Mouse (Mus musculus): ENCODE measurements around the gene Rab11fip4.

Rab11fip4 gene

GRCm38 (mm10) chr11:79714743-79715110 lies 123.7 kb downstream of the Rab11fip4 start:
- no peak for DNase-seq

DNA sequence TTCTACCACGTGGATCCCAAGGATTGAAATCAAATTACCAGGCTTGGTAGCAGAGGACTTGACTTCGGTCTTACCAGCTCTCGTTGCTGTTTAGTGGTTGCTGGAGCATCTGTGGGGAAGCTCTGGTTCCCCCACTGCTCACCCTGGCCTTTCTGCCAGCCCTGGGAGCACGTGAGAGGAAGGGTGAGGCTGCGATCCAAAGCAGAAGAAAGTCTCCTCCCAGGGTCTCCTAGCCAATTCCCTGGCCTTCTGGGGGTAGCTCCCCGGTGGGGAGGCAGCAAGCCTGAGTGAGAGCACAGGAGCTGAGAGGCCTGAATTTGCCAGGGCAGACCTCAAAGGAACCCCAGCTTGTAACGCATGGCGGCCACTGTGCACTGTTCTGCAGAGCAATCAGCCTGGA lies 124.3 kb downstream of the Rab11fip4 start:
- no peak for DNase-seq

- DNase-seq = no peak
These were observed 124.9 kb downstream of the Rab11fip4 start for GRCm38 (mm10) chr11:79715733-79716452.

- DNase-seq = no peak
These were observed 125.4 kb downstream of the Rab11fip4 start for GRCm38 (mm10) chr11:79716453-79716749.

- no peak for DNase-seq
These were observed 126.3 kb downstream of the Rab11fip4 start for GRCm38 (mm10) chr11:79717271-79717670.

GRCm38 (mm10) chr11:79717801-79718200 lies 126.8 kb downstream of the Rab11fip4 start:
- no peak for DNase-seq

- no peak for DNase-seq
These were observed 127.2 kb downstream of the Rab11fip4 start for GRCm38 (mm10) chr11:79718202-79718601.

- no peak for DNase-seq
These were observed 127.9 kb downstream of the Rab11fip4 start for GRCm38 (mm10) chr11:79718829-79719346.

GRCm38 (mm10) chr11:79720737-79721136 lies 129.7 kb downstream of the Rab11fip4 start:
- no peak for DNase-seq

GRCm38 (mm10) chr11:79722811-79723210 lies 131.8 kb downstream of the Rab11fip4 start:
- no peak for DNase-seq

DNA sequence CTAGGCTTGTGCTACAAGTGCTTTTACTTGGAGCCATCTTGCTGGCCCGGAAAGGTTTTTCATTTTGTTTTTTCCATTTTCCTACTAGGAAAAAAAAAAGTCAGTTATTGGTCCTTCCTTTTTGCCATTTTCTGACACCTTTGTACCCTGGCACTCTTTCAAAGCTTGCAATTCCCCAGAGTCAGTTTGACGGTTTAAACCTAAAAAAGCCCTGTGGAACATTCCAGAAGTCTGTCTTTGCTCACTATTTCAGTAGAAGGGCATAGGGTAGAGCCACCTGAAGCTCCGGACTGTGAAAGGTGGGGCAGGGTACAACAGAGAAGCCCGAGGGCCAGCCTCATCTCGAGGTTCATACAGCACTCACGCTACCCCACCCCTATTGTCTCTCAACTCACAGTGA lies 134.0 kb downstream of the Rab11fip4 start:
- DNase-seq = no peak

DNA sequence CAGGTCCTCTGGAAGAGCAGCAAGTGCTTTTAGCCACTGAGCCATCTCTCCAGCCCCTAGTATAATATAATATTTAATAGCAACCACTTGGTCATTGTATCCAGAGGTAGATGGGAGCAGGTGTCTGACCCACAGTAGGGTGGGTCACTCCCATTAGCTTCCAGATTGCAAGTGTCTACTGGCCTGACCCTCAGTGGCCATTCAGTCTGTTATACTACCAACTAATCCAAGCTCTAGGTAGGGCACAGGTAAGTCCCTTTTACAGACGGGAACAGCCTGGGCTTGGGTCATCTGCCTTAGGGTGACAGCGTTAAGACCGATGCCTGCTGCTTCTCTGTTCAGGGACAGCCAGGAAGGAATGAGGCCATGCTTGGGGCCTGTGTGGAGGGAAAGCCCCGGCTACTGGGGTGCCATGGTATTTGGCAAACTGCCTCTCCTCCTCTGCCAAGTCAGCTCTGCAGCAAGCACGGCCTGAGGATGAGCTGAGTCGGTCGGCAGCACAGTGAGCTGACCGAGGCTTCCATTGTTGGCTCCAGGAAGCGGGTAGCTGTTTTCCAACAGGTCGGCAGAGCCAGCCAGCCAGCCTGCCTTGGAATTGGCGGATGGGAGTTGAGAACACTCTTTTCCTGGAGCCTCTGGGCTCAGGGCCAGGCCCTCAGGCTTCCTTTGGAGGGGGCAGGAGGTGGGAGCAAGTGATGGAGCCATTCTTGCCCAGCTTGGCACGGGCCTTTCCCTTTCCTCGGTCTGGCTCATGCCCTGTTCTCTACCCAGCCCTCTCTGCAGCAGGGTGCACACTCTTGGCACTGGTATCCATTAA lies 138.4 kb downstream of the Rab11fip4 start:
- peak; percentile 47 for DNase-seq

DNA sequence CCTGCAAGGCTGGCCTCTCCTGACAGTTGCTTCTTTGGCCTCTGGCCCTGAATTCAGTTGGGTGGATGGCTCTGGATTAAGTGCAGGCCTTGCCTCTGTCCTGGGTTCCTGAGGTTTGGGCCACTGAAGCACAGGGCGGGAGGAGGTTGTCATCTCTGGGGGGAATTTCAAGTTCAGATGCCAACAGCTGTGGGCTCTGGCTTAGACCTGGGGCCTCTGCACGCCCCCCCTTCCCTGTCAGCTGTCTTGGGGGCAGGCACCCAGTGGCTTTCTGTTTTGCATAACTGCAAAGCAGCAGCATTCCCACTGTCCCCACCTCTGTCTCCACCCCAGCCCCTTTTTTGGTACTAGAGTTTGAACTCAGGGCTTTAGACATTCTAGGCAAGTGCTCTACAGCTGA lies 139.4 kb downstream of the Rab11fip4 start:
- no peak for DNase-seq

- no peak for DNase-seq
These were observed 140.5 kb downstream of the Rab11fip4 start for GRCm38 (mm10) chr11:79731476-79731875.

DNA sequence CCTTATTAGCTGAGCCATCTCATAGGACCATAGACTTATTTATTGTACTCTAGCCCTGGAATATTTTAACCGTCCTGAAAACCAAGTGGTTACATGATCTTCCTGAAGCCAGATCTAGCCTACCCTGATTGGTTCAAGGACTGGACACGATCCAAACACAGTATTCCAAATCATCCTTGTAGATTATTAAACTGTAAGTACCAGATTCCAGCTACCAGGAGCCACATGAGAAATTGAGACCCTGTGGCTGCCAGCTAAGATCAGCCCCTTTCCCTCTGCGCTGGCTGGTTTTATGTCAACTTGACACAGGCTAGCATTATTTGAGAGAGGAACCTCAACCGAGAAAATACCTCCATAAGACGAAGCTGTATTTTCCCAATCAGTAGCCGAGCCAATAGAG lies 142.0 kb downstream of the Rab11fip4 start:
- no peak for DNase-seq

DNA sequence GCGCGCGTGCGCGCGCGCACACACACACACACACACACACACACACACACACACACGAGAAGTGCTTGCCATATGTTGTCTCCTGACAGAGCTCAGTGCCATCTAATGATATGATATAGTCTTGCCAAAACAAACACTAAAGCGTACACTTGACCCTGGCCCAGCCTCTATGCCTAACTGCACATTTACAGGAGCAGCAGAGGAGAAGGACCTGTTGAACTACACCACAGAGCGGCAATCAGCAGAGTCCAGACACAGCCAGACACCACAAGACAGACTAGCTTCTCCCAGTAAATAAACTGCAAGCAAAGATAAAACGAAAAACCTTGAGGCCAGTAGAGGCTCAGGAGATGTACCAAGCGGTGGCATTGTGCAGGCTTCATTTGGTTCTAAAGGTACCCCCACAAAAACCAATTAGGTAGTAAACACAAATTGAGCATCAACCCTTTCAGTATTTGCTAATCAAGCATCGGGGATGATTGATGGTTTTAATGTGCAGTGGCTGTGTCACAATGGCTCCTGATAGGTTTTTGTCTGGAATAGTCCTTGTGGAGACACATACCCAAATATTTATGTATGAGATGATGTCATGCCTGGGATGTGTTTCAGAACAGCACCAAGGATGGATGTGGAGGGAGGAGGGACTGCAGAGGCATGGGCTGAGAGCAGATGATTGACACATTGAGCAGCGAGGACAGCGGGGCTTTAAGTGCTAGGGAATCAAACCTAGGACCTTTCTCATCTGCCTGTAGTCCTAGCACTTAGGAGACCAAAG lies 145.4 kb downstream of the Rab11fip4 start:
- no peak for DNase-seq

DNA sequence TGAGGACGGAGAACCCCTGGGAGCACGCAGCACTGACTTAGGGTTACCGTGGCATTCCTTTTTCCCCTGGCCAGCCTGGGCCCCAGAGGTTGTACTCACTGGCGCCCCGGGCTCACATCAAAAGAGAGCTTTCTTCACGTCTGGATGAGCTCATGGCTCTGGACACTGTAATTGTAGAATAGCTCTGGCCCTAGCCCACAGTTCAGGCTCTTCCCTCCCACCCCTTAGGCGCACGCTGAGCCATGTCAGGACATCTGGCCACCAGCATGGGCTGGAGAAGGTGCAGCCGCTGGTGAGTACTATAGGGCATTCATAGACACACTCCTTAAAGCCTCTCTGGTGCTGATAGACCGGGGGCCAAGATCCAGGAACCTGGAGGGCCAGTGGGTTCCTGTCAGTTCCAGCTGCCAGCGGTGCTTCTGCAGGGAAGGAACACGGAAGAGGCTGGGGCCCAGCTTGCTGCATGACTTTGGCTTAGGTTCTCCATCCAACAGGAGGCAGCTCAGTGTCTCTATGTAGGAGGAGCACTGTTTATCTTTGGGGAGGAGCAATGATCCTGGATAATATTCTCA lies 146.2 kb downstream of the Rab11fip4 start:
- no peak for DNase-seq

DNA sequence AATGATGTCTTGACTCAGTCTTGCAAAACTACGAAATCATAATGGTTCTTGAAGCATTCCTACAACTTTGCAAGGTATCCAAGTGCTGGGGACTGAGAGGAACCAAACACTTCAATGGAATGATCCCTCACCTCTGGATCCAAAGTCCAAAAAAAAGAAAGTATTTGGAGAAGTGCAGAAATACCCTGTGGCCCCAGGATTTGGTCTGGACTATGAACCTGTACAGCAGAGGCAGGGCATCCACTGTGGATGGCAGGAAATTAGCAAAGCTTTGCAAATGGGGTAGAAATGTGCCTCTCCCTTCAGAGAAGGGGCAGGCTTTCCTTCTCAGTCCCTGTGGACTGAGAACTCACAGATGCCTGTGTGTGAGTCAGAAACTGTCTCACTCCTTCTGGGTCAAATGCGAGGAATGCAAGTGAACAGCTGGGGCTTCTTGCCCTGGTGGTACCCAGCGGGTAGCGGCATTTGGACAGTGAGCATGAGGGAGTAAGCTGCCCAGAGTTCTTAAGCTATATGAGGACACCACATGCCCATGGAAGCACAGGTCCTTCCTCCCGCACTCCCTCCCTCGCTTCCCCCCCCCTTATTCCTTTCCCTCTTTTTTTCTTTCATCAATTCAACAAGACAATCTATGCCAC lies 147.0 kb downstream of the Rab11fip4 start:
- no peak for DNase-seq

GRCm38 (mm10) chr11:79738725-79739558 lies 147.9 kb downstream of the Rab11fip4 start:
- DNase-seq = no peak

DNA sequence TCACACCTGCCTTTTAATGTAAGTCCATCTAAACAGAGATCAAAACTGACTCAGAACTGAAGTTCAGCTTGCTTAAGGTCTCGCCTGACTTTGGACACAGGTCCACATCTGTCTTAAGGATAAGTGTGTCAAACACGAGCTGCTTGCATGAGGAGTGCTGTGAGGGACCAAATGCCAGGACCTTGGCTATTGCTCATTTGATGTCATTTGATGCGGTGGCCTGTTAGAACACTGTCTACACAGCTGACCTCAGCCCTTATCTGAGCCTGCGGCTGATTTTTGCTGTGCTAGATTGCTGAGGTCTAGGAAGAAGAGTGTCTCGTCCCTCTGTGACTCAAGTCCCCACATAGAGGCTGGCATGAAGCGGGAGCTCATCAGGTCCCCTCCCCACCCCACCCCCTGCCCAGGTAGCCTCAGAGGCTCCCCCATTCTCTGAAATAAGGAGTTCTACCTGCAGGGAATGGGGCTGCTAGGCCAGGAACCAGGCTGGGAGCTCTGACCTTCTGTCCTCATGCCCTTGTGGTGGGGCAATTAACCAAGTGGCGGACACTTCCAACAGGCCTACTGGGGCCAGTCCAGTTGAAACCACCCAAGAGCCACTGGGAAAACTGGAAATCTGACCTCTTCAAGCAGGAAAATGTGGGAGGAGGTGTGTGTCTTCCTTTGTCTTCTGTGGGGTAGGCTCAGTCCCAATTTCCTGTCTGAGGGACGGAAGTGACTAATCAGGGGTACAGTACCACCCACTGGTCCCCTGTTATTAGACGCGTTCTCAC lies 149.9 kb downstream of the Rab11fip4 start:
- no peak for DNase-seq

DNA sequence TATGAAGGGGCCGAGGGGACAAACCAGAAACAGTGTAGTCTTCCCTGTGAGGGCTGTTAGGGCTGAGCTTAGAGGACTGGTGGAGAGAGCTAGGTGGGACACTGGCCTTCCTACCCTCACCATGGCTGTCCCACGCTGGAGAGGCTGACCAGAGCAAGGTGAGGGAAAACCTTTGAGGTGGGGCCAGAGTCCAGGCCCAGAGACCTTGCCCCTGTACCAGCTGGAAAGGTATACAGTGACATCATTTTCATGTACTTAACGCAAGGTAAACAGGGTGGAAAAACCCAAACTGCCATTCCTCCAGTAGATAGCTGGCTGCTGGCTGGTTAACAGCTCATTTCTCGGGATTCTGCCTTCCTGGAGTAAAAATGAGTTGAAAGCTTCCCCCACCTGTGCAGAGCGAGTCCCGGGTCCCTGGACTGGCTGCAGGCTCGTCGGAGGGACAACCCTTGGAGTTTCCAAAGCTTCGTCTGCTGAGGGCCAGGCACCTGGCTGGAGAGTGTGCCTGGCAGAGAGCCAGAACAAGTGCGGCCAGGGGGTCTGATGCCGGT lies 155.6 kb downstream of the Rab11fip4 start:
- no peak for DNase-seq

Measured in right cerebral cortex, adult 18-20 months (tissue).